Mouse (Mus musculus) spleen, postnatal 14 days (tissue): ENCODE measurements around the gene Nr1i2.
"Not testable (repeated sequence)": the region's sequence is repeated elsewhere in the genome, so short reads cannot be mapped to it uniquely, and the experiment has no call there.

Experiments
- DNase-seq, 2 experiments: peaks; one replicate each; pipeline ENCODE4 v3.0.0; 2021 to 2022; ENCODE audit warnings: low spot score in 2 of 2

Nr1i2 gene

DNA sequence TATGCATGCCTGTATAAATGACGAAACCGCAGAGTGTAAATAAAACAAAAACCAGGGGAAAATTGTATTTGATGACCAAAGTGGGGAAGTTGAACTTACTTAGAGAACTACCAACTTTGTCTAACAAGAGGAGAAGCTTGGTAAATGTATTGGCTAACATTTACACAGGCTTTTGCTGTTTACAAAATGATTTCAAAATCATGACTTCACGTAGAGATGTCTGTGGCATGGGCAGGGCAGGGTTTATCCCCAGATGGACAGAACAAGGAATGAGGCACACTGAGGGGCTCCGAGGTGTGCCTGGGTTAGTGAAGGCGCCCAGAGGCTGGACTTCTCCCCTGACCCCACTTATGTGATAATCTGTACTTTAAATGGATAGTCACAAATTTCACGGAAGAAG, 7.3 kb downstream of the Nr1i2 start:
- no peak for DNase-seq

DNA sequence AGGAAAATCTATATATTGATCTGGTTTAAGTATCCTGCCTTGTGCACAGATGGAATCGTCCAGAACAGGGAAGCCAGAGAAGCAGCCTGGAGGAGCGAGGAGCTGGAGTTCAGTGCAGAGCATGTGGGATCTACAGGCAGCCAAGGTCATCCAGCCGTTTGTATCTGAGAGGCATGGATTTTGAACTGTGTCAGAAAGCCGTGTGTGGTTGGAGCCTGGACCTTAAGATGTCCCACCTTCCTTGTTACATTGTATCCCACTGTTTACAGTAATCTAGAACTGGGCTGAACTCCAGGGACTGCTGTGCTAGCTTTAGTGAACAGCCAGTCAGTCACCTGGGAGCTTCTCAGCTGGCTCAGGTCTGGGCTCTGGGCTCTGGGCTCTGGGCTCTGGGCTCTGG, 8.1 kb downstream of the Nr1i2 start:
- no peak for DNase-seq

DNA sequence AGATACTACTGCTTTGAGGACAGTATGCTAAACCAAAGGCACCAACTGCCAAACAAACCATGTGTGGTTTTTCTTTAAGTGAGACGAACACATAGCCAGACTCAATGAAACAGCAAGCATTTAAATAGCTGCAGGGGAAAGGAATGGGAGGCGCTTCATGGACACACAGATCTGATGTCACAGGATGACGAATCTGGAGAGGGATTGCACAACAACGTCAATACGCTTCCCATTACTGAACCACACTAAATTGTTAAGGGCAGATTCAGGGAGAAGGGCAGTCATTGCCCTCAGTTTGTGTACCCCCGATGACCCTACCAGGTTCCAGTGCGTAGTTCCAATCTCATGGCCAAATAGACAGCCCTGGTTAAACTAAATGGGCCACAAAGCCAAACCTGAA, 8.8 kb downstream of the Nr1i2 start:
- no peak for DNase-seq

DNA sequence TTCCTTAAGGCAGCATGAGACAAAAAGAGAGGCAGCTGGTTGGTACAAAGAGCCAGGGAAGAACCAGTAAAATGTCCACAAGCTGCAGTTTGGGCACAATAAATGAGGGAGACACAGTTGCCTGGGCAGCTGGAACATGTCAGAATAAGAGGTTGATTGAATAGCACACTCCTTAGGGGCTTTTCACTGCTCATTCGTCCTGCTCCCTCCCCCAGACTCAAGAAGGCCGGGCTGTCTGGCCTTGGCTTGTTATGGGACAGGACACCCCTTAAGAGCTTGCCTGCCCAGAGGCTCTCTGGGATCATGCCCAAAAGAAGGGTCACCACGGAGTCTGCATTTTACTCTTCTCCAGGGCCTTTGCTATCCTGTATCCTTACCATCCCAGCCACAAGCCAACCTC, 11.3 kb downstream of the Nr1i2 start:
- no peak for DNase-seq

DNA sequence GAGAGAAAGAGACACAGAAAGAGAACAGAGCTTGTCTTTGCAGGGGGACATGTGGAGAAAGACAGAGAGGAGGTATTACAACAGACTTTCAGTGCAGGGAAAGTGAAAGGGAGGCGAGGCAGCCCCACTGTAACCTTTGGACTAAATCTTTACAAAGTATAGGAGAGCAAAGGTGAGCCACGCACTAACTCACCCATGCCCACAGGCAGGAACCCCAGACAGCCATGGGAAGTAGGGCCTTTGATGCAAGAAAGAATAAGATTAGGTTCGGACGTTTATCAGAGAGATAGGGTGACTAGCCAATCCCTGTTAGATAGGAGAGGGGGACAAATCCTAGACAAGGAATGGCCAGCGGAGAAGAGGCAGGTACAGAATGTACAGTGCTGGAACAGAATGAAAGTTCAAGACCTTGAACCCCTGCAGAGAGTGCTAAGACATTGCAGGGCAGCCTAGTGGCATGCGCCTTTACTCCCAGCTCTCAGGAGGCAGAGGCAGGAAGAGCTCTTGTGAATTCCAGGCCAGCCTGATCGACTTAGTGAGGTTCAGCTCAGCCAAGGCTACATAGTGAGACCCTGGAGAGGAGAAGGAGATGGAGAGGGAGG, 12.0 kb downstream of the Nr1i2 start:
- no peak for DNase-seq

DNA sequence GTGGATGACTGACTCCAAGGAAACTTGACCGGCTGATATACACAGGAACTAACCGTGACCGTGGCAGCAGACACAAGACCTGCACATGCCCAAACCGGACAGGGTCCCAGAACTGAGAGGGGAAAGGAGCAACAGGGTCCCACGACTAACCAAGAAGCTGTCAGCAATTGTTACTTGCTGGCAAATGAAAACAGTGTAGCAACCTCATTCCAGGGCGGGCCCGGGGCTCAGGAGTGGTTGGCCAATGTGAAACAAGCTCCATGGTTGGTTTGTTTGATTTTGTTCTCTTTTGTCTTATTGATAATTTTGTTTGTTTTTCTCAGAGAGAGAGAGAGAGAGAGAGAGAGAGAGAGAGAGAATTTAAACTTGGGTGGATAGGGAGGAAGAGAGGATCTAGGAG, 13.7 kb downstream of the Nr1i2 start:
- DNase-seq, result no peak

DNA sequence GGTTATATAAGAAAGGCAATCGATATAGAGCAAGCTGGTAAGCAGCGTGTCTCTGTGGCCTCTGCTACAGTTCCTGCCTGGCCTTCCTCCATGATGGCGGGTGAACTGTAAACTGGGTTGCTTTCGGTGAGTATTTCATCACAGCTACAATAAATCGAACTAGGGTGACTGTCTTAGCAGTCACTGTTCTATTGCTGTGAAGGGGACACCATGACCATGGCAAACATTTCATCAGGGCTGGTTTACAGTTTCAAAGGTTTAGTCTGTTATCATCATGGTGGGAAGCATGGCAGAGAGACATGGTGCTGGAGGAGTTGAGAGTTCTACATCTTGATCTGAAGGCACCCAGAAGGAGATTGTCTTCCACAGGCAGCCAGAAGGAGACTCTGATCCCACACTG, 14.8 kb downstream of the Nr1i2 start:
- no peak for DNase-seq

DNA sequence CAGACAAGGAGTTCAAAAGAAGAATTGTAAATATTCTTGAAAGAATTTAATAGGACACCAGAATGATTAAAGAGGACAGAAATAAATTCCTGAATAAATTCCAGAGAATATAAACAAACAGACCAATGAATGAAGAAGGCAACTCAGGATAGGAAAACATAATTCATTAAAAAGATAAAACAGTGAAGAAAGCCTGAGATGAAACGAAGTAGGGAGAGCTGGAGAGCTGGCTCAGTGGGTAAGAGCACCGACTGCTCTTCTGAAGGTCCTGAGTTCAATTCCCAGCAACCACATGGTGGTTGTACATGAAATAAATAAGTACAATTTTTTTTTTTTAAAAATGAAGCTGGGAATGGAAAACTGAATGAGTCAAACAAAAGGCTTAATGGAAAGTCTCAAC, 19.9 kb downstream of the Nr1i2 start:
- no peak for DNase-seq

DNA sequence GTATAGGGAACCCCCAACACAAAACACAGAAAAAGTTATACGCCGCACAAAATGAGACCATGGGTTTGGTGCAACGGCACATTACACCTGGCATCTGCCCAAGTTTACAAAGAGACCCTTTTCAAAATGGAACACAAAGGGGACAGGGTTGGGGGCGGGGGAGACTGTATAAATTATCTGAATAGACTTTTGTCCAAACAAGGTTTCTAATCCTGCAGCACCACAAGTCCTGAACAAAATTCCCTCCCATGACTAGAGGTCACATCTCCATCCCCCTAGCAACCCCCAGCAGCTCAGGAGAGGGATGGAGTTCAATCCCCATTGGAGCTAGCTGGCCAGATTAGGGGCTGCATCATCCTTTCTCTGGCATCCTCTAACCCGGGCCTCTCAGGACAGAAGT, 22.1 kb downstream of the Nr1i2 start:
- DNase-seq, result no peak

DNA sequence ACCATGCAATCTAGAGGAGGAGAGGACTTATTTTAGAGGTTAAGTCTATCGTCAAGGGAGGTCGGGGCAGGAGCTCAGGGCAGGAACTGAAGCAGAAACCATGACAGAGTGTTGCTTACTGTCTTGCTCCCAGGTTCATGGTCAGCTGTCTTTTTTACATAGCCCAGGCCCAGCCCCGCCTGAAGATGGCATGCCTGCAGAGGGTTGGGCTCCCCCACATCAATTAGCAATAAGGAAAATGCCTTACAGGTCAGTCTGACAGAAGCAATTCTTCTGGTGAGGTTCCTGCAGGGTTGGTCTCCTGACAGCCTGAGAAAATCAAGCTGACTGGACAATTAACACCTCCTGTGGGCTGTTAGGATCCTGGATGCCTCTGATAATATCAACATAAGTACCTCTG, 23.0 kb downstream of the Nr1i2 start:
- DNase-seq, result no peak

DNA sequence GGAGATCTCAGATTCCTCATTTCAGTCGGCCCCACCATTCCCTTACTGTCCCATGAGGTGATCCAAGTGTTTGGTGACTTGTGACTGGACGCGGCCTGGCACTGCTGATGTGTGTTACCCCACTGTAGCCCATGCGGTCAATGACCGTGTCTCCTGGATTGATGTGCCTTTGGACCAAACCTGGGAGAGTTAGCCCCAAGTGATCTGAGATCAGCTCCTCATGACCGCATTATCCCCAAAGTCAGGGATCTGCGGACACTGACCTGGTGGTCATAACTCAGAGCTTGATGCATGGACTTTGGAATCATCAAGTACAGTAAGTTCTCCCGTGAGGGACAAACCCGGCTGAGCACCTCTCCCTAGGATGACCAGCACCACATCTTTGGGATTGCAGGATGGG, 38.7 kb downstream of the Nr1i2 start:
- no peak for DNase-seq

DNA sequence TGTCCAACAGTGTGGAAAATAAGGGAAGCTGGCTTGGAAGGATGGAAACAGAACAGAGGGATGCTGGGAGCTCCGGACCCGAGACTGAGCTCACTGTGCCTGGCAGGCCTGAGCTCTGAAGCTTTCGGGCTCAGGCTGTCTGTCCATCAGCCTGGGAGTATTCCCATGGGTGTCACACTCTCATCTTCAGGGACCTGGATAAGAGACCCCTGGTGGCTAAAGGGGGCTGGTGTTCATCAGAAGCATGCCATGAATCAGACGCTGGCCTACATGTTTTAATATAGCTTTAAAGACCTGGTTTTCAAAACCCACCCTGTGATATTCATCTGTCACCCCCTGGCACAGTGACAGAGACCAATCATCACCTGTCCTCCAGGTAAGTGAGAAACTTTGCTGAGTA, 39.5 kb downstream of the Nr1i2 start:
- DNase-seq, result no peak

DNA sequence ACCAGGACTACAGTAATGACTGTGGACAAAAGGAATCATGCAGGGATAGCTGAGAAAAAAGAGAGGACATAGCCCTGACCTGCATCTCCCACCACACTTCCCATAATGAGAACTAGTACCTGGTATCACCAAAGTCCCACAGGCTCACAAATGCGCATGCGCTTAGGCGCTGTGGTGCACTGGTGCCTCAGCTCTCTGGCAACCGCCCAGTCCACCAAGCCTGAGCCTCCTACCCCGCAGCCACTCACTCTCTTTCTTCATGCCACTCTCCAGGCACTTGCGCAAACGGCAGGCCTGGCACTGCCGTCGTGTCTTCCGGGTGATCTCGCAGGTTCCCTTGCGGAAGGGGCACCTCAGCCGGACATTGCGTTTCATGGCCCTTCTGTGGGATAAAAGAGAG, 40.6 kb downstream of the Nr1i2 start:
- DNase-seq, result no peak

DNA sequence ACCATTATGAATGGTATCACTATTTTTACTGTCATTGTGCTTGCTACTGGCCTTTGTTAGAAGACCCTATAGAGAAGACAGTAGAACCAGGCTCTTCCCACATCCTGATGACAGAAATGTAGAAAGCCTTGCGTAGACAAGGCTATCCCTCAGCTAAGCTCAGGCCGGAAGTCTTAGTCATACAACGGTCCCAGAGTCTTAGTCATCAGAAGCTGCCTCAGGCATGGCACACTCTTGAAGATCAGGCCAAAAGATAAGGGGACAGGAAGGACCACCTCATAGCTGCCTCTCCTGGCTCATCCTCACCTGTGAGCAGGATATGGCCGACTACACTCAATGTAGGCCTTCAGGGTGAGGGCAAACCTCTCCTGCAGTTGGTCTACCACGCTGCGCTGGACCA, 44.2 kb downstream of the Nr1i2 start:
- no peak for DNase-seq

DNA sequence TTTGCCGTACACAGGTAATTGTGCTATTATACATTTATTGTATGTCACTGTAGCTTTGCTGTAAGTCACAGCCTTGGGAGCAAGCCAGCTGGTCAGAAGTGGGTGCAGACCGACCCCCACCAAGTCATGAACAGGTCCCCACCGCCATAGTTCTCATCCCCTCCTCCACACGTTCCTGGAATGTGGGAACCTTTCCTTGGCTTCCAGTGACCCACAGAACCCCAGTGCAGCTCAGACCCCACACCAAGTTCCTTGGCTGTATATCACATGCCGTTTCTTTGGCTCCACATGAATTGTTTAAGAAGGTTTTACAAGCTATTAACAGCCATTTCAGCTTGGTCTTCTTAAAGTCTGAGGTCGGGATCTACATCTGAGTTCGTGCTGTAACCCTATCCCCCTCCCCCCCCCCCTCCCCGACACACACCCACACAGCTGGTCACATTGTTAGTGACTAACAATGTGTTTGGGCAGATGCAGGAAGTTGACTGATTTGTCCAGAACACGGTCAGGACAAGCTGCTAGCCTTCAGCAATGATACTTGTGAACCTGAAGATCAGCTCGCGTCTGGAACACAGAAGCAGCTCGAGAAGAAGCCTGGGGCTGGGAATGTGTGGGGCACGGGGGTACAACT, 46.2 kb downstream of the Nr1i2 start:
- no peak for DNase-seq

DNA sequence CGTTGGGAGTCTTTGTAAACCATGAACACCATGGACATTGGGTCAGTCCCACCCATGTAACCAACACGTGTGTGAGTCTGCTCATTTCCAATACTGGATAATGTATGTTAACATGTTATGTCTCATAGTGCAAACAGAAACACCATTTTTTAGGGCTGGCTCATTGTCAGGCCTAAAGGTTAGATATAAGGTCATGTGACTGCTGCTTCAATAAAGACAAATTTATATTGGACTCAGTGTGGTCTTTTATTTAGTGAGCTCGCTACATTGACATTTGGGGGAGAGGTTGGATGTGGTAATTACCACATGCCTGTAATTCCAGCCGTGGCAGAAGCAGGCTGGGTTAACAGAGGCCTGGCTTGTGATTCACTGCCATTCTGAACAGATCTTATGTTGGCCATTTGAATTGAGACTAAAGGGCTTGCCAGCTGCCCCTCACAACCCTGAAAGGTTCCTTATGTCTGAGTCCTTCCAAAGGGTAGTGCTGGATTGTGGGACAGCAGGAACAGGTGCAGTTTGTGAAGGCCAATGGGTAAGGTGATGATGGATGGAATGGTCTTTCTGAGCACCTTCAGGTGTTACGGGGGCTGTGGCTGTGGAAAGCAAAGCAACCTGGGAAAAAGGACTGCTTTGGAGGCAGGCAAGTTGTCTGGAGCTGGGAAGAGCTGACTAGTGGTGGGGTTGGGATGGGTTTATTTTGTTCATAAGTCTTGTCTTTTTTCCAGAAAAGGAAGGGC, 48.6 kb downstream of the Nr1i2 start:
- no peak for DNase-seq

DNA sequence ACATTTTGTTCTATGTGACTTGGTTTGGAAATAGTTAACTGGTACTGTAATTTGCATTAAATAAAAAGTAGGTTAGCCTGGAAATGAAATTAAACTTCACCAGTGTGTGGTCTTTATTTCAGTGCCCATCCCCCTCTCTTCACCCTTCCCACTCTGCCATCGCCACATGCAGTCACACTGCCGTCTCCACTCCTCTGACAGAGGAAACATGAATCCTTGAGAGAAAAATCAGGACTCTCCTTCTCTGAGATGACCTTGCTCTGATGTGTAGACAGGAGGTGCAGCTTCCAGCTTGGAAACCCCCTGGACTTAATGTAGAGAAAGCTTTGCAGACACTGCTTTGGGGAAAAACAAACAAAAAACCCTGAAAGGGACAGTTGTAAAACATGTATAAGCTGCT, 49.2 kb downstream of the Nr1i2 start:
- DNase-seq, result no peak

DNA sequence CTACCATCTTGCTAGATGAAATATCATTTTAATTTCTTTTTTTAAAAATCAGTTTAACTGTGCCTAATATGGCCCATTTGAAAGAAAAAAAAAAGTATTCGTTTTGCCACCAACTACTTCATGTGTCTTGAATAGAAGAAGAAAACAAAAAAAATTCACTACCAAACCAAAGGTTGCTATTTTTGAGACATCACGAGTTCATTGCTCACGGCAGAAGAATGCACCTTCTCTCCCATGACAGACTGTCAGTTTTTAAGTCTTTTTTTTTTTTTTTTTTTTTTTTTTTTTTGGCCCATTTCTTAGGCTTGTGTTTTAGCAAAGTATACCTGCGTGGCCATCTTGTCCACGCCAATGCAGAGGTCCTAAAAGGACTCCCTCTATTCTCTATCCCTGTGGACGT, 50.5 kb downstream of the Nr1i2 start:
- no peak for DNase-seq

DNA sequence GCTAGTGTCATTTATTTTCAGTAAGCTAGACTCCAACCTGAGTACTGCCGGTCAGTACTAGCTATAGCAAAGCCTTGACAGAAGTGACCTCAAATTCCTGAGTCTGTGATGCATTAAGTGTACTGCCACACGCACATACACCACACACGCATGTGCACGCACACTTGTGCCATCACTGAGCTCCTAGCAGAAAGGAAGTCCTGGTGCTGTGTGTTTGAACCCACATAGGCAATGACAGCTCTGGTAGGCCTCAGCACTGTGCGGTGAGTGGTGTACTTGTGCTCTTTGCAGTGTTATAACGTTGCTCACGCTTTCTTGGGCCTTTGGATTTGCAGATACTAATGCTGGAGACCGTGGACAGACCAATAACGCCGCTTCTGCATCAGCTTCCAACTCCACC, 54.5 kb downstream of the Nr1i2 start:
- DNase-seq, result no peak

DNA sequence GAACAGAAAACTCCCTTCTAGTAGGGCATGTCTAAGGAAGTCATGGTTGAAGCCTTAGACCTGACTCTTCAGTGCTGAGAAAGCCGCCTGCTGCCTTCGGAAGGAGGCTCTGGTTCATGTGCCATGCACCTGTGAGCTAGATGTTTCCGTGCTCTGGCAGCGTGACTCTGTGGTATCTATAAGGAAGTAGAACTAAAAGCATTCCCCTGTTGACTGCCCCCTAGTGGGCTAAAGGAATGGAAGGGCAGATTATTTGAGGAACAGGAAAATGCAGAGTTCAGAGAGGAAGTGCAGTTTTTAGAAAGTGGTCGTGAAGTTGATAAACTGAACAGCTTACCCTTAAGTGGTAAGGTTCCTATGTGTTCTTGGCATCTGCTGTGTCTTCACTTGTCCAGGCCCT, 54.9 kb downstream of the Nr1i2 start:
- peak; percentile 32 to 62 for DNase-seq

DNA sequence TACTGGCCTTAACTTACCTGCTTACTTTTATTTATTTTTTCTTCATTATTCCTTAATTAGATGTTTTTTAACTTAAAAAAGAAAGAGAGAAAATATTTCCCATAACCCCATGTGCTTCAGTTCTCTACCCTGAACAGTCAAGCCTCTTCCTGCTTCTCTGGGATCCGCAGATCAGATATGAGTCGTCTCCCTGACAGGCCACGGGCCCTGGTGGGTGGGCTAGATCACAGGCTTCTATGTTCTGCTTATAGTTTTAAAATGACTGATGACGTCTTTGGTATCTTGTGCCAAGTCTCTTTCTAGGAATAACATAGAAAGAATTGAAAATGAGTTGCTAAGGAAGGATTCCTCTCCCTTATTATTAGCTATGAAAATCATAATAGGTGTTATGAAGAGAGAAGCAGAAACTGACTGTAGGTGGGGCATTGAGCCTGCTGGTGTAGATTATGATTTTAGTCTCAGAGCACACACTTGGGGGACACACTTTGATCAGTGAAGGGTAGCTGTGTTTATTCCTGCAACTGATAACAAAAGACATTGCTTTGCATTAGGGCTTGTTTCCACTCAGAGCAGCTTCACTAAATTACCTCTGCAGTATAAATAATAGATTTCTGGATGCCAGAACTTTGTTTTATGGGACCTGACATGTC, 57.6 kb downstream of the Nr1i2 start:
- no peak for DNase-seq

DNA sequence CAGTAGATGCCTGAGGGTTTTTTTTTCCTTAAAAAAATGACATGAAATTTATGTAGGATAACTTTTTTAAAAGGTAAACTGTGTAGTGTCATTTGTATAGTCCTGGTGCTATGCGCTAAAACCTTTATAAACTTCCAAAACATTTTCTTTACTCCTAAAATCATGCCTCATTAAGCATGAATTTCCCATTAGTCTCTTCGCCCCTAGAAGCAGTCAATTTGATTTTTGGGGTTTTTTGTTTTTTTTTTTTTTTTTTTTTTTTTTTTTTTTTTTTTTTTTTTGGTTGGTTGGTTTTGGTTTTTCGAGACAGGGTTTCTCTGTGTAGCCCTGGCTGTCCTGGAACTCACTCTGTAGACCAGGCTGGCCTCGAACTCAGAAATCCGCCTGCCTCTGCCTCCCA, 72.1 kb downstream of the Nr1i2 start:
- not testable (repeated sequence) for DNase-seq

DNA sequence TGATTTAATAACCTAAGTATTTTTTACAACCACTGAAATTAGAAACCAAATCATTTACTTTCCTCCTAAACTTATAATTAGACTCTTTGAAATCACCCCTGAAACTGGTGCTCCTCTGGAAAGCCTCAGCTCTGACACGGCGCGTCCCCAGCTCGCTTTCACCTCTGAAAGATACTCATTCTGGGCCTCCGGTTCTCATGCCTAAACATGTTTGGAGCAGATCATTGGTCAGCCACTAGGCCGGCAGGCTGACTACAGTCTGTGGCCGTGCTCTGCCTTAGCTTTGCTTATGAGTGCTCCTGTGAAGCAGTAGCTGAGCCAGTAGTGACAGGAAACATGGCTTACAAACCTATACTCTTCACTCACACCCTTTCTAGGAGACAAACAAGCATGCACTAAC, 89.4 kb downstream of the Nr1i2 start:
- DNase-seq, result no peak
